23 mouse cellular contexts compared by ENCODE assay signal in the genomic region with DNA sequence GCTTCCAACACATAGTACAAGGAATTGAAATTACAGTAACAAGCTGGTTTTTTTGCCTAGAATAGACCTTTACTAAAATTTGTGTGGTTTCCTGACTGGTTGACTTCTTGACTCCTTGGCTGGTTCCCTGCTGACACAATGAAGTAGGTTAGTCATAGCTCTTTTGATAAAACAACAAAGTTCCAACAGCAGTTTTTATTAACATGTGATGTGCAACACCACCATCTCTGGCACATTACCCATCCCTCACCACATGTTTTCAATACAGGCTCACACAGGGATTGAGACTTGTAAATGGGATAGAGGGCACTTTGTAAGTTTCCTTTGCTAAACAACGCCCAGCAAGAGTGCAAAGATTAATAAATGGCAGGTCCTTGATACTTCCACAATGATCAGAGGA. TPM values are rescaled to one million over a fixed set of nuclear protein-coding genes. Genes with fewer than 3 reads are reported as not detected.
DNase-seq lines count a peak whose midpoint lies in the region; TF ChIP-seq lines count a peak whose summit lies in the region.
"Had no signal": no experiment of that assay in that cellular context is flagged by ENCODE, and none has a peak within 500 bp of the region (broad histone marks: within the 10 kb centered on the region; RNA-seq: fewer than 3 reads in every experiment).

No protein-coding gene starts in this region.

- TF ChIP-seq POLR2A in cerebellum, adult 2 months (IDR thresholded peaks at IDR 0.05; ENCODE audit: borderline replicate concordance, insufficient read depth, low read length) = no peak

- TF ChIP-seq CTCF in cerebellum, adult 2 months (IDR thresholded peaks at IDR 0.05; ENCODE audit: borderline replicate concordance, insufficient read depth, low read depth, low read length) = no peak

- no peak overlapping the region for H3K27ac ChIP-seq in cerebellum, adult 2 months (ENCODE audit: insufficient read depth, low read length)

- no peak overlapping the region for H3K4me3 ChIP-seq in cerebellum, adult 2 months (replicated peaks; ENCODE audit: insufficient read depth, low read depth, low read length)

- 91% methylated on average over 1 of the region's 1 CpGs for WGBS in cerebellum, adult 2 months

- no peaks in the 10 kb centered on the region for H3K4me1 ChIP-seq in cerebellum, adult 2 months (ENCODE audit: control insufficient read depth, insufficient read depth, low read length)

- no peaks in the 10 kb centered on the region for H3K27me3 ChIP-seq in cerebellum, adult 2 months (ENCODE audit: control insufficient read depth, insufficient read depth, low read length)
- H3K27me3 ChIP-seq: CH12.LX had no signal

- DNase-seq in 3T3-L1 (ENCODE audit: low read depth, low spot score) (peak; percentile 85), NIH3T3 (ENCODE audit: low read depth) (peak; percentile 63), adipocyte (ENCODE audit: low spot score) (peak; percentile 14)
- DNase-seq in fibroblast of lung, adult 2 months (ENCODE audit: low read depth) = peak; percentile 57
- DNase-seq in adrenal gland, postnatal 4 days (ENCODE audit: low spot score in 2 of 2) = no peak
- DNase-seq in adrenal gland, postnatal 25 days = no peak
- DNase-seq in cerebellum, adult 2 months = no peak
- DNase-seq in heart, adult 9 months (ENCODE audit: low spot score in 2 of 2) = no peak
- DNase-seq: adrenal gland, adult 2 months; adrenal gland, adult 8-10 months; adrenal gland, postnatal 10 days; adrenal gland, postnatal 14 days; adrenal gland, postnatal 36 days; B cell, adult 2 months; cerebellum, adult 11 months; cerebellum, adult 11-12 months; cerebellum, adult 18-20 months; cerebellum, adult 8-10 months; cerebellum, adult 9-10 months; cerebellum, adult 9-11 months; cerebellum, postnatal 10 days had no signal

RNA-seq across cellular contexts. Expression of gene Amot, which starts 53.9 kb away (rescaled TPM):
- total RNA-seq in adrenal gland, postnatal 4 days (2021) = 10 to 100 TPM; 18.2 to 19.5 TPM
- total RNA-seq in adrenal gland, postnatal 25 days (2021) = 5.9 and 7.3 TPM in 2 replicates
- 17.5 and 18.7 TPM in 2 replicates for polyA plus RNA-seq in cerebellum, adult 2 months (2012; rRNA removed)
- total RNA-seq: CH12.LX, MEL had no signal

Comparison
In these comparisons a context has a peak if more than half of its experiments do, and no peak if none do; other contexts are left out.
1. DNase-seq: peak in 3T3-L1 (single experiment), NIH3T3 (single experiment), adipocyte (single experiment) and fibroblast of lung, adult 2 months (single experiment); none in adrenal gland, postnatal 4 days (0 of 2), adrenal gland, postnatal 25 days (single experiment), cerebellum, adult 2 months (0 of 2) and heart, adult 9 months (0 of 2).